In genomic region chr8:83177317-83178195, GRCm38 (mm10) we compare ENCODE assay signal across 11 mouse cellular contexts. TPM values are rescaled to one million over a fixed set of nuclear protein-coding genes. Genes with fewer than 3 reads are reported as not detected.
DNase-seq lines count a peak whose midpoint lies in the region; ATAC-seq and TF ChIP-seq lines count a peak whose summit lies in the region.
"Had no signal": no experiment of that assay in that cellular context is flagged by ENCODE, and none has a peak within 500 bp of the region (broad histone marks: within the 10 kb centered on the region; RNA-seq: fewer than 3 reads in every experiment).

No protein-coding gene starts in this region.

- TF ChIP-seq EP300 in liver, postnatal 0 days (IDR thresholded peaks at IDR 0.05; ENCODE audit: low read depth): no peak

- peaks cover 12% of the 10 kb centered on the region for H3K4me1 ChIP-seq in liver, embryonic 11.5 days (replicated peaks; ENCODE audit: control insufficient read depth, insufficient read depth, low read length)
- H3K4me1 ChIP-seq in liver, postnatal 0 days (ENCODE audit: insufficient read depth): peaks cover 5% of the 10 kb centered on the region; the same call in 1 of the 2 replicates
- peaks cover 37% of the 10 kb centered on the region for H3K4me1 ChIP-seq in forebrain, embryonic 13.5 days
- H3K4me1 ChIP-seq in intestine, embryonic 15.5 days (replicated peaks): peaks cover 16% of the 10 kb centered on the region
- peaks cover 33% of the 10 kb centered on the region for H3K4me1 ChIP-seq in neural tube, embryonic 15.5 days

- H3K4me2 ChIP-seq in liver, embryonic 11.5 days: peak overlapping the region; percentile 31
- no peak overlapping the region for H3K4me2 ChIP-seq in liver, postnatal 0 days (ENCODE audit: low read depth, low read length)
- H3K4me2 ChIP-seq in forebrain, embryonic 13.5 days: peak overlapping the region; percentile 4; the same call in 1 of the 2 replicates
- H3K4me2 ChIP-seq in intestine, embryonic 15.5 days (replicated peaks): peak overlapping the region; percentile 39
- no peak overlapping the region for H3K4me2 ChIP-seq in neural tube, embryonic 15.5 days

- H3K9ac ChIP-seq in liver, embryonic 11.5 days (ENCODE audit: low read depth, low read length): no peak overlapping the region
- no peak overlapping the region for H3K9ac ChIP-seq in liver, postnatal 0 days (replicated peaks)
- peak overlapping the region; percentile 40; the same call in 1 of the 2 replicates for H3K9ac ChIP-seq in forebrain, embryonic 13.5 days
- H3K9ac ChIP-seq in intestine, embryonic 15.5 days: no peak overlapping the region
- H3K9ac ChIP-seq in neural tube, embryonic 15.5 days (replicated peaks): no peak overlapping the region

- TF ChIP-seq CTCF in liver, postnatal 0 days (IDR thresholded peaks at IDR 0.05; ENCODE audit: low read depth): no peak

- no peak for ATAC-seq in liver, embryonic 11.5 days (replicated peaks; ENCODE audit: low FRiP score)
- no peak for ATAC-seq in liver, postnatal 0 days
- ATAC-seq in forebrain, embryonic 13.5 days: 0 out of 2 replicates have a peak, but pooled peaks have one; percentile 26
- ATAC-seq in intestine, embryonic 15.5 days: peak; percentile 18; the same call in 1 of the 2 replicates
- ATAC-seq in neural tube, embryonic 15.5 days (ENCODE audit: low FRiP score): 0 out of 2 replicates have a peak, but pooled peaks have one; percentile 45
- ATAC-seq in frontal cortex, adult (ENCODE audit: low TSS enrichment): no peak

- H3K27me3 ChIP-seq in liver, embryonic 11.5 days (replicated peaks; ENCODE audit: control insufficient read depth, insufficient read depth, low read length): no peaks in the 10 kb centered on the region
- H3K27me3 ChIP-seq in liver, postnatal 0 days (ENCODE audit: insufficient read depth, low read length): no peaks in the 10 kb centered on the region
- H3K27me3 ChIP-seq in forebrain, embryonic 13.5 days: no peaks in the 10 kb centered on the region
- no peaks in the 10 kb centered on the region for H3K27me3 ChIP-seq in intestine, embryonic 15.5 days (replicated peaks)
- no peaks in the 10 kb centered on the region for H3K27me3 ChIP-seq in neural tube, embryonic 15.5 days (replicated peaks)

- H3K9me3 ChIP-seq in liver, embryonic 11.5 days (ENCODE audit: control insufficient read depth, low read length): no peaks in the 10 kb centered on the region
- no peaks in the 10 kb centered on the region for H3K9me3 ChIP-seq in liver, postnatal 0 days (ENCODE audit: low read length)
- no peaks in the 10 kb centered on the region for H3K9me3 ChIP-seq in forebrain, embryonic 13.5 days (replicated peaks)
- no peaks in the 10 kb centered on the region for H3K9me3 ChIP-seq in intestine, embryonic 15.5 days
- H3K9me3 ChIP-seq in neural tube, embryonic 15.5 days (replicated peaks): no peaks in the 10 kb centered on the region

- H3K27ac ChIP-seq in liver, embryonic 11.5 days (ENCODE audit: low read depth, low read length): peak overlapping the region; percentile 44
- H3K27ac ChIP-seq in liver, postnatal 0 days (ENCODE audit: low read depth): no peak overlapping the region
- peak overlapping the region; percentile 51; the same call in 1 of the 2 replicates for H3K27ac ChIP-seq in forebrain, embryonic 13.5 days
- peak overlapping the region; percentile 25 for H3K27ac ChIP-seq in intestine, embryonic 15.5 days
- H3K27ac ChIP-seq in neural tube, embryonic 15.5 days (replicated peaks): no peak overlapping the region

- no peaks in the 10 kb centered on the region for H3K36me3 ChIP-seq in liver, embryonic 11.5 days (ENCODE audit: control insufficient read depth, insufficient read depth, low read length)
- H3K36me3 ChIP-seq in liver, postnatal 0 days (replicated peaks; ENCODE audit: insufficient read depth, low read length): no peaks in the 10 kb centered on the region
- H3K36me3 ChIP-seq in forebrain, embryonic 13.5 days (ENCODE audit: poor library complexity, severe bottlenecking): no peaks in the 10 kb centered on the region
- H3K36me3 ChIP-seq in intestine, embryonic 15.5 days: no peaks in the 10 kb centered on the region
- H3K36me3 ChIP-seq in neural tube, embryonic 15.5 days: no peaks in the 10 kb centered on the region

- no peak overlapping the region for H3K4me3 ChIP-seq in liver, embryonic 11.5 days (ENCODE audit: low read depth, low read length)
- no peak overlapping the region for H3K4me3 ChIP-seq in liver, postnatal 0 days (ENCODE audit: low read depth, low read length)
- no peak overlapping the region for H3K4me3 ChIP-seq in forebrain, embryonic 13.5 days
- no peak overlapping the region for H3K4me3 ChIP-seq in intestine, embryonic 15.5 days (replicated peaks)
- H3K4me3 ChIP-seq in neural tube, embryonic 15.5 days (replicated peaks): no peak overlapping the region
- H3K4me3 ChIP-seq: myocyte had no signal

- 17% methylated on average over 11 of the region's 11 CpGs for WGBS in liver, embryonic 11.5 days
- 31% methylated on average over 10 of the region's 11 CpGs for WGBS in liver, postnatal 0 days (ENCODE audit: insufficient replicate concordance)
- WGBS in forebrain, embryonic 13.5 days: 10% methylated on average over 11 of the region's 11 CpGs
- WGBS in intestine, embryonic 15.5 days: 32% methylated on average over 11 of the region's 11 CpGs
- 26% methylated on average over 11 of the region's 11 CpGs for WGBS in neural tube, embryonic 15.5 days

- no peak for DNase-seq in liver, embryonic 11.5 days (ENCODE audit: low spot score)
- no peak for DNase-seq in liver, postnatal 0 days
- DNase-seq in layer of hippocampus, postnatal 25 days (ENCODE audit: extremely low spot score in 1 of 2, low spot score in 1 of 2): no peak
- DNase-seq: cerebellum, adult 11 months had no signal

RNA-seq across cellular contexts. Expression of gene Gm10645, which starts 11.6 kb away (rescaled TPM):
- 0.38 and 0.86 TPM in 2 replicates for polyA plus RNA-seq in liver, embryonic 11.5 days (2014; fragmentation: Nextera tagmentation; extraction: Ambion mirVana)
- 0.29 and 0.30 TPM in 2 replicates for polyA plus RNA-seq in liver, postnatal 0 days (2015; fragmentation: Nextera tagmentation; extraction: Ambion mirVana)
- polyA plus RNA-seq in forebrain, embryonic 13.5 days (2015; fragmentation: Nextera tagmentation; extraction: Ambion mirVana): 5.1 and 5.2 TPM in 2 replicates
- 1.3 and 2.2 TPM in 2 replicates for polyA plus RNA-seq in intestine, embryonic 15.5 days (2015; fragmentation: Nextera tagmentation; extraction: Ambion mirVana)
- polyA plus RNA-seq in neural tube, embryonic 15.5 days (2015; fragmentation: Nextera tagmentation; extraction: Ambion mirVana): 5.5 and 6.2 TPM in 2 replicates
- 1 to 10 TPM; 1.2 TPM for total RNA-seq in layer of hippocampus, postnatal 25 days (2021)
- total RNA-seq: gastrocnemius, adult 8-10 months had no signal
- polyA plus RNA-seq: testis, adult 2 months had no signal

RNA-seq across cellular contexts. Expression of gene Tbc1d9, which starts 12.4 kb away (rescaled TPM):
- polyA plus RNA-seq in liver, embryonic 11.5 days (2014; fragmentation: Nextera tagmentation; extraction: Ambion mirVana): 0.86 and 1.3 TPM in 2 replicates
- 0.41 TPM in 2 replicates for polyA plus RNA-seq in liver, postnatal 0 days (2015; fragmentation: Nextera tagmentation; extraction: Ambion mirVana)
- polyA plus RNA-seq in forebrain, embryonic 13.5 days (2015; fragmentation: Nextera tagmentation; extraction: Ambion mirVana): 9.3 and 11.5 TPM in 2 replicates
- polyA plus RNA-seq in intestine, embryonic 15.5 days (2015; fragmentation: Nextera tagmentation; extraction: Ambion mirVana): 2.6 TPM in 2 replicates
- 12.4 and 14.4 TPM in 2 replicates for polyA plus RNA-seq in neural tube, embryonic 15.5 days (2015; fragmentation: Nextera tagmentation; extraction: Ambion mirVana)
- total RNA-seq in layer of hippocampus, postnatal 25 days (2021): 10 to 100 TPM; 66.7 to 70.1 TPM

Comparison
In these comparisons a context has a peak if more than half of its experiments do, and no peak if none do; other contexts are left out.
1. H3K27ac ChIP-seq: peak in liver, embryonic 11.5 days (single experiment), forebrain, embryonic 13.5 days (single experiment) and intestine, embryonic 15.5 days (single experiment); none in liver, postnatal 0 days (single experiment) and neural tube, embryonic 15.5 days (single experiment).
2. H3K4me2 ChIP-seq: peak in liver, embryonic 11.5 days (single experiment), forebrain, embryonic 13.5 days (single experiment) and intestine, embryonic 15.5 days (single experiment); none in liver, postnatal 0 days (single experiment) and neural tube, embryonic 15.5 days (single experiment).
3. ATAC-seq: peak in forebrain, embryonic 13.5 days (single experiment), intestine, embryonic 15.5 days (single experiment) and neural tube, embryonic 15.5 days (single experiment); none in liver, embryonic 11.5 days (single experiment), liver, postnatal 0 days (single experiment) and frontal cortex, adult (single experiment).